Mouse (Mus musculus): Measurements from ENCODE around the gene Abtb1.

- TF ChIP-seq GATA1 (IDR thresholded peaks at IDR 0.05; ENCODE audit: borderline replicate concordance, low read length) (no peak), FLI1 (IDR thresholded peaks at IDR 0.05; ENCODE audit: low read length) (no peak)
Observed at GRCm38 (mm10) chr6:88804966-88805577, 36.7 kb downstream of the Abtb1 start.
